Mouse (Mus musculus): ENCODE measurements around the gene Mup16.
"Not testable (repeated sequence)": the region's sequence is repeated elsewhere in the genome, so short reads cannot be mapped to it uniquely, and the experiment has no call there.

The Mup16 gene

DNA sequence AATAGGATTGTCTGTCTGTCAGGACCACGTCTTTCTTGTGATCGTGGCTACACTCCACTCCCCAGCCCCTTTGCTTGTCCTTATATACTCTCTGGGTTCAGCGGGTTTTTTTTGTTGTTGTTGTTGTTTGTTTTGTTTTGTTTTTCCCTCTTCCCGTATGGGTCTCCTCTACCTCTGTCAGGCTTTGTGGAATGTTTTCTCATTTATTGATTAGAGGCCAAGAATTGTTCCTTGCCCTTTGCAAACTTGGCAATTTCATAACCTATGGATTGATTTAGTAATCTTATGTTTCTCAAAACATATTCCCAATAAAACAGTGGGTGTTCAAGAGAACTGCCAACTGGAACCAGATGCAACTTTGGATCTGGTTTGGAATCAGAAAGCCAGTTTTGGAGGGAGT, at the start of gene Mup16:
TSS of gene Mup16 (minus strand) at position 101 of the 400 bp plus-strand sequence.
- DNase-seq, result not testable (repeated sequence)

DNA sequence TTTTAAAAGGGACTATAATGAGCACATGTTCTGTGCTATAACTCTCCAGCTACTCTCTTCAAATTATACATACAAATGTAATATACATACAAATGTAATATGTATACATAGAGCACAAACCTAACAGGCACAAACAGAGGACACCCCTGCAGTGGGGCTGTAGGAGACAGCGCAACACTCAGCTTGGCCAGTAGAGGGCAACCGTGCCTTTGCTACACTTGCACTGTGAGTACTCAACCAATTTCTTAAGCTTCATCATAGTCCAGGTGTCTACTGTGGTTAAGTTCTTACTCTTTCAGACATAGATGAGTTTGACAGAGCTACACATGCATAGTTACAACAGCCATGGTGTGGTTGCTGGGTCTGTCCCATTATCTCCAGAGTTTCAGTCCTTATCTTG, 36.6 kb upstream of the Mup16 start:
- DNase-seq, result peak; percentile 25 to 27
